Mouse (Mus musculus) testis, adult 2 months (tissue): ENCODE measurements at regions not wholly inside any gene's neighbourhood (a gene's known extent, or its start where the extent isn't known, plus 50 kb on each side); places are given as distances from the start of the nearest gene placed in this dataset.

ENCODE experiments used
- CTCF ChIP-seq: fragments of 200-500 bp; IDR thresholded peaks from 2 replicates; pipeline ENCODE4 v1.5.1; 2012; ENCODE audit warnings: low read depth, mild to moderate bottlenecking, inconsistent platforms, low read length, moderate library complexity; ENCODE audit not compliant: control insufficient read depth, insufficient read depth, insufficient replicate concordance
- POLR2A ChIP-seq: fragments of 200-500 bp; IDR thresholded peaks from 2 replicates; pipeline ENCODE4 v1.6.1; 2012; ENCODE audit warnings: low read depth, mild to moderate bottlenecking, inconsistent platforms, low read length, moderate library complexity; ENCODE audit not compliant: control insufficient read depth

GRCm38 (mm10) chr15:67899772-67900171 lies 1399.1 kb upstream of the Lrrc6 start:
- TF ChIP-seq POLR2A (no peak), CTCF (no peak)
